Mouse (Mus musculus) neural tube, embryonic 11.5 days (tissue): ENCODE results near the gene Tesc. TPM values are rescaled to one million over a fixed set of nuclear protein-coding genes. Genes with fewer than 3 reads are reported as not detected.

Experiments
- ATAC-seq: fragments of 200-750 bp; cut with Nextera tagmentation; 2 replicates; pipeline ENCODE4 v1.8.0; 2017; ENCODE audit warnings: moderate number of reproducible peaks, mild to moderate bottlenecking, moderate TSS enrichment, moderate library complexity; ENCODE audit not compliant: insufficient read depth, low FRiP score, low TSS enrichment
- DNase-seq: peaks from one replicate; pipeline ENCODE4 v3.0.0-alpha.2; 2015; ENCODE audit warnings: low spot score
- H3K27ac ChIP-seq: fragments of 300-500 bp; sonication (generic); 2 replicates; pipeline ENCODE4 v1.5.1; 2014; ENCODE audit warnings: low read depth, mild to moderate bottlenecking, low read length
- H3K27me3 ChIP-seq: fragments of 300-500 bp; sonication (generic); 2 replicates; pipeline ENCODE4 v1.6.1; 2014; ENCODE audit warnings: mild to moderate bottlenecking, low read length, mixed read lengths; ENCODE audit not compliant: control insufficient read depth, insufficient read depth
- H3K36me3 ChIP-seq: fragments of 300-500 bp; sonication (generic); 2 replicates; pipeline ENCODE4 v1.6.1; 2014; ENCODE audit warnings: mild to moderate bottlenecking, low read length, moderate library complexity, mixed read lengths; ENCODE audit not compliant: control insufficient read depth, insufficient read depth
- H3K4me1 ChIP-seq: fragments of 300-500 bp; sonication (generic); 2 replicates; pipeline ENCODE4 v1.6.1; 2014; ENCODE audit warnings: low read length, mixed read lengths; ENCODE audit not compliant: control insufficient read depth, insufficient read depth
- H3K4me2 ChIP-seq: fragments of 300-500 bp; sonication (generic); 2 replicates; pipeline ENCODE4 v1.6.1; 2014; ENCODE audit warnings: low read depth, mild to moderate bottlenecking, moderate library complexity
- H3K4me3 ChIP-seq: fragments of 300-500 bp; sonication (generic); 2 replicates; pipeline ENCODE4 v1.5.1; 2014; ENCODE audit warnings: low read depth, low read length
- H3K9ac ChIP-seq: fragments of 300-500 bp; sonication (generic); 2 replicates; pipeline ENCODE4 v1.6.1; 2014; ENCODE audit warnings: mild to moderate bottlenecking, low read length
- H3K9me3 ChIP-seq: fragments of 300-500 bp; sonication (generic); 2 replicates; pipeline ENCODE4 v1.6.1; 2016; ENCODE audit warnings: low read length; ENCODE audit not compliant: control insufficient read depth
- WGBS: fragments of 180-500 bp; shearing (Covaris S2); extraction: QIAGEN DNeasy Blood & Tissue Kit; methylation state at CpG from one replicate; pipeline ENCODE4 v1.1.7; 2014; 5-methylcytosine and 5-hydroxymethylcytosine counted together
- polyA plus RNA-seq: library from polyadenylated mRNA; unstranded; fragments of >200 nt; fragmentation: Nextera tagmentation; extraction: Ambion mirVana; gene quantifications from 2 replicates; pipeline ENCODE4 v1.2.1, GENCODE M21; 2014

Gene Tesc
- polyA plus RNA-seq, 1 experiment from 2014 or later: 0.46 TPM

GRCm38 (mm10) chr5:118065516-118066255 lies 38.1 kb downstream of the Tesc start:
- H3K9ac ChIP-seq: no peak overlapping the region
- H3K27me3 ChIP-seq: no peaks in the 10 kb centered on the region
- no peaks in the 10 kb centered on the region for H3K4me1 ChIP-seq
- H3K4me2 ChIP-seq: no peak overlapping the region
- H3K36me3 ChIP-seq: peaks cover 2% of the 10 kb centered on the region; the same call in 1 of the 2 replicates
- ATAC-seq (no peak), DNase-seq (no peak)
- H3K9me3 ChIP-seq: no peaks in the 10 kb centered on the region
- WGBS: 93% methylated on average over 19 of the region's 19 CpGs
- H3K4me3 ChIP-seq: no peak overlapping the region
- no peak overlapping the region for H3K27ac ChIP-seq

- no peak overlapping the region for H3K27ac ChIP-seq
- H3K4me2 ChIP-seq: no peak overlapping the region
- no peak overlapping the region for H3K4me3 ChIP-seq
- no peaks in the 10 kb centered on the region for H3K4me1 ChIP-seq
- 74% methylated on average over 5 of the region's 5 CpGs for WGBS
- H3K27me3 ChIP-seq: no peaks in the 10 kb centered on the region
- H3K36me3 ChIP-seq: peaks cover 2% of the 10 kb centered on the region; the same call in 1 of the 2 replicates
- DNase-seq (peak; percentile 66), ATAC-seq (no peak)
- H3K9me3 ChIP-seq: no peaks in the 10 kb centered on the region
- no peak overlapping the region for H3K9ac ChIP-seq
Observed at GRCm38 (mm10) chr5:118066828-118067227, 39.3 kb downstream of the Tesc start.

- ATAC-seq (no peak), DNase-seq (no peak)
- H3K27ac ChIP-seq: no peak overlapping the region
- H3K36me3 ChIP-seq: peaks cover 2% of the 10 kb centered on the region; the same call in 1 of the 2 replicates
- H3K4me3 ChIP-seq: no peak overlapping the region
- H3K4me2 ChIP-seq: no peak overlapping the region
- no peaks in the 10 kb centered on the region for H3K4me1 ChIP-seq
- H3K9me3 ChIP-seq: no peaks in the 10 kb centered on the region
- WGBS: 87% methylated on average over 4 of the region's 4 CpGs
- no peak overlapping the region for H3K9ac ChIP-seq
- no peaks in the 10 kb centered on the region for H3K27me3 ChIP-seq
Observed at GRCm38 (mm10) chr5:118067572-118067971, 40.0 kb downstream of the Tesc start.

GRCm38 (mm10) chr5:118067984-118068494 lies 40.5 kb downstream of the Tesc start:
- 91% methylated on average over 9 of the region's 9 CpGs for WGBS
- DNase-seq: no peak
- Histone ChIP-seq H3K9me3 (no peaks in the 10 kb centered on the region), H3K27ac (no peak overlapping the region), H3K4me2 (no peak overlapping the region), H3K36me3 (peaks cover 2% of the 10 kb centered on the region; the same call in 1 of the 2 replicates), H3K9ac (no peak overlapping the region), H3K27me3 (no peaks in the 10 kb centered on the region), H3K4me1 (no peaks in the 10 kb centered on the region), H3K4me3 (no peak overlapping the region)
- no peak for ATAC-seq

GRCm38 (mm10) chr5:118069315-118069714 lies 41.8 kb downstream of the Tesc start:
- Histone ChIP-seq H3K4me3 (no peak overlapping the region), H3K4me1 (no peaks in the 10 kb centered on the region), H3K27ac (no peak overlapping the region), H3K4me2 (no peak overlapping the region), H3K9ac (no peak overlapping the region), H3K9me3 (no peaks in the 10 kb centered on the region), H3K27me3 (no peaks in the 10 kb centered on the region), H3K36me3 (peaks cover 2% of the 10 kb centered on the region)
- peak; percentile 77 for DNase-seq
- peak; percentile 35; the same call in 1 of the 2 replicates for ATAC-seq
- 51% methylated on average over 9 of the region's 9 CpGs for WGBS

GRCm38 (mm10) chr5:118071766-118072165 lies 44.2 kb downstream of the Tesc start:
- H3K36me3 ChIP-seq: peaks cover 7% of the 10 kb centered on the region
- H3K27ac ChIP-seq: no peak overlapping the region
- no peak overlapping the region for H3K4me3 ChIP-seq
- no peak for ATAC-seq
- H3K4me1 ChIP-seq: no peaks in the 10 kb centered on the region
- H3K4me2 ChIP-seq: no peak overlapping the region
- no peak for DNase-seq
- H3K9me3 ChIP-seq: no peaks in the 10 kb centered on the region
- H3K27me3 ChIP-seq: no peaks in the 10 kb centered on the region
- H3K9ac ChIP-seq: no peak overlapping the region
- 81% methylated on average over 5 of the region's 5 CpGs for WGBS

- no peak overlapping the region for H3K9ac ChIP-seq
- no peak for DNase-seq
- no peak overlapping the region for H3K27ac ChIP-seq
- H3K4me2 ChIP-seq: no peak overlapping the region
- WGBS: 89% methylated on average over 15 of the region's 15 CpGs
- no peaks in the 10 kb centered on the region for H3K27me3 ChIP-seq
- no peak overlapping the region for H3K4me3 ChIP-seq
- H3K4me1 ChIP-seq: no peaks in the 10 kb centered on the region
- no peaks in the 10 kb centered on the region for H3K9me3 ChIP-seq
- peaks cover 9% of the 10 kb centered on the region for H3K36me3 ChIP-seq
- no peak for ATAC-seq
Observed at GRCm38 (mm10) chr5:118073213-118073773, 45.8 kb downstream of the Tesc start.

- Histone ChIP-seq H3K4me1 (peaks cover 13% of the 10 kb centered on the region), H3K9ac (no peak overlapping the region), H3K4me2 (no peak overlapping the region), H3K27ac (no peak overlapping the region), H3K4me3 (no peak overlapping the region), H3K9me3 (no peaks in the 10 kb centered on the region), H3K27me3 (no peaks in the 10 kb centered on the region), H3K36me3 (peaks cover 9% of the 10 kb centered on the region)
- ATAC-seq (no peak), DNase-seq (no peak)
- 92% methylated on average over 15 of the region's 15 CpGs for WGBS
Observed at GRCm38 (mm10) chr5:118076721-118077592, 49.4 kb downstream of the Tesc start.
